Mouse (Mus musculus): ENCODE data around the gene Apol9b. TPM values are rescaled to one million over a fixed set of nuclear protein-coding genes. Genes with fewer than 3 reads are reported as not detected.

Gene Apol9b
- polyA plus RNA-seq, 1 experiment from 2014 or later, result not detected

GRCm38 (mm10) chr15:77775186-77775963 is 46.5 kb downstream of the Apol9b start:
- H3K36me3 ChIP-seq (ENCODE audit: control insufficient read depth, insufficient read depth, low read length), result peaks cover 84% of the 10 kb centered on the region
- no peak for ATAC-seq (ENCODE audit: low FRiP score, low TSS enrichment)

GRCm38 (mm10) chr15:77782449-77783014 is 53.7 kb downstream of the Apol9b start:
- Histone ChIP-seq H3K4me2 (ENCODE audit: low read length) (no peak overlapping the region), H3K9me3 (ENCODE audit: control insufficient read depth, low read length) (no peaks in the 10 kb centered on the region), H3K36me3 (ENCODE audit: control insufficient read depth, insufficient read depth, low read length) (peaks cover 73% of the 10 kb centered on the region), H3K4me1 (ENCODE audit: control insufficient read depth, insufficient read depth, low read length) (no peaks in the 10 kb centered on the region), H3K27me3 (ENCODE audit: control insufficient read depth, insufficient read depth, low read length) (no peaks in the 10 kb centered on the region), H3K27ac (replicated peaks; ENCODE audit: low read depth, low read length) (no peak overlapping the region), H3K9ac (replicated peaks; ENCODE audit: low read length) (no peak overlapping the region), H3K4me3 (replicated peaks; ENCODE audit: low read depth, low read length) (no peak overlapping the region)
- ATAC-seq (ENCODE audit: low FRiP score, low TSS enrichment), result no peak
- WGBS, result 87% methylated on average over 11 of the region's 11 CpGs
- DNase-seq, result peak; percentile 24

More at GRCm38 (mm10) chr15:77775186-77775963, 46.5 kb downstream of the Apol9b start:
- H3K27ac ChIP-seq (replicated peaks; ENCODE audit: low read depth, low read length), result no peak overlapping the region
- no peak overlapping the region for H3K4me2 ChIP-seq (ENCODE audit: low read length)
- H3K4me3 ChIP-seq (replicated peaks; ENCODE audit: low read depth, low read length), result no peak overlapping the region
- no peak overlapping the region for H3K9ac ChIP-seq (replicated peaks; ENCODE audit: low read length)
- no peaks in the 10 kb centered on the region for H3K4me1 ChIP-seq (ENCODE audit: control insufficient read depth, insufficient read depth, low read length)
- WGBS, result 69% methylated on average over 20 of the region's 20 CpGs
- peak; percentile 85 for DNase-seq
- H3K9me3 ChIP-seq (ENCODE audit: control insufficient read depth, low read length), result no peaks in the 10 kb centered on the region
- H3K27me3 ChIP-seq (ENCODE audit: control insufficient read depth, insufficient read depth, low read length), result no peaks in the 10 kb centered on the region

GRCm38 (mm10) chr15:77784039-77784824 is 55.4 kb downstream of the Apol9b start:
- Histone ChIP-seq H3K4me3 (replicated peaks; ENCODE audit: low read depth, low read length) (no peak overlapping the region), H3K9ac (replicated peaks; ENCODE audit: low read length) (no peak overlapping the region), H3K4me1 (ENCODE audit: control insufficient read depth, insufficient read depth, low read length) (no peaks in the 10 kb centered on the region), H3K4me2 (ENCODE audit: low read length) (no peak overlapping the region), H3K27ac (replicated peaks; ENCODE audit: low read depth, low read length) (no peak overlapping the region), H3K9me3 (ENCODE audit: control insufficient read depth, low read length) (no peaks in the 10 kb centered on the region), H3K36me3 (ENCODE audit: control insufficient read depth, insufficient read depth, low read length) (peaks cover 74% of the 10 kb centered on the region), H3K27me3 (ENCODE audit: control insufficient read depth, insufficient read depth, low read length) (no peaks in the 10 kb centered on the region)
- no peak for ATAC-seq (ENCODE audit: low FRiP score, low TSS enrichment)
- 83% methylated on average over 22 of the region's 22 CpGs for WGBS
- DNase-seq, result no peak

GRCm38 (mm10) chr15:77785807-77786206 is 57.0 kb downstream of the Apol9b start:
- no peak for DNase-seq
- H3K27ac ChIP-seq (replicated peaks; ENCODE audit: low read depth, low read length), result no peak overlapping the region
- no peaks in the 10 kb centered on the region for H3K4me1 ChIP-seq (ENCODE audit: control insufficient read depth, insufficient read depth, low read length)
- WGBS, result 88% methylated on average over 1 of the region's 1 CpGs
- H3K4me3 ChIP-seq (replicated peaks; ENCODE audit: low read depth, low read length), result no peak overlapping the region
- ATAC-seq (ENCODE audit: low FRiP score, low TSS enrichment), result no peak
- H3K4me2 ChIP-seq (ENCODE audit: low read length), result no peak overlapping the region
- peaks cover 77% of the 10 kb centered on the region for H3K36me3 ChIP-seq (ENCODE audit: control insufficient read depth, insufficient read depth, low read length)
- no peaks in the 10 kb centered on the region for H3K9me3 ChIP-seq (ENCODE audit: control insufficient read depth, low read length)
- H3K27me3 ChIP-seq (ENCODE audit: control insufficient read depth, insufficient read depth, low read length), result no peaks in the 10 kb centered on the region
- no peak overlapping the region for H3K9ac ChIP-seq (replicated peaks; ENCODE audit: low read length)

Other genes with a start within 250 kb of the Apol9b start
- not detected in 2 replicates for gene Apol11a, start 220.8 kb upstream of the Apol9b start, polyA plus RNA-seq (2014; fragmentation: Nextera tagmentation; extraction: Ambion mirVana)
- gene Apol7c, start 195.7 kb upstream of the Apol9b start, polyA plus RNA-seq (2014; fragmentation: Nextera tagmentation; extraction: Ambion mirVana), result not detected in 2 replicates
- not detected in 2 replicates for gene 1700025B11Rik, start 167.1 kb upstream of the Apol9b start, polyA plus RNA-seq (2014; fragmentation: Nextera tagmentation; extraction: Ambion mirVana)
- 0.20 TPM in 1 of 2 replicates, not detected in the other for gene Apol10b, start 132.9 kb upstream of the Apol9b start, polyA plus RNA-seq (2014; fragmentation: Nextera tagmentation; extraction: Ambion mirVana)
- gene Gm36245, start 129.8 kb upstream of the Apol9b start, polyA plus RNA-seq (2014; fragmentation: Nextera tagmentation; extraction: Ambion mirVana), result not detected in 2 replicates
- gene Apol11b, start 85.8 kb upstream of the Apol9b start, polyA plus RNA-seq (2014; fragmentation: Nextera tagmentation; extraction: Ambion mirVana), result not detected in 2 replicates
- gene Apol7e, start 30.2 kb upstream of the Apol9b start, polyA plus RNA-seq (2014; fragmentation: Nextera tagmentation; extraction: Ambion mirVana), result not detected in 2 replicates
- gene Apol8, start 28.0 kb downstream of the Apol9b start, polyA plus RNA-seq (2014; fragmentation: Nextera tagmentation; extraction: Ambion mirVana), result 0.11 TPM in 2 replicates
- 7.3 and 14.8 TPM in 2 replicates for gene Myh9, start 113.1 kb downstream of the Apol9b start, polyA plus RNA-seq (2014; fragmentation: Nextera tagmentation; extraction: Ambion mirVana)
- gene Txn2, start 200.0 kb downstream of the Apol9b start, polyA plus RNA-seq (2014; fragmentation: Nextera tagmentation; extraction: Ambion mirVana), result 219 and 234 TPM in 2 replicates
- gene Foxred2, start 227.7 kb downstream of the Apol9b start, polyA plus RNA-seq (2014; fragmentation: Nextera tagmentation; extraction: Ambion mirVana), result 9.2 and 9.4 TPM in 2 replicates
- gene Eif3d, start 241.8 kb downstream of the Apol9b start, polyA plus RNA-seq (2014; fragmentation: Nextera tagmentation; extraction: Ambion mirVana), result 178 and 186 TPM in 2 replicates